Mouse (Mus musculus) kidney, adult 2 months (tissue): ENCODE measurements around the gene Smarca4.

Source experiments
- CTCF ChIP-seq: fragments of 200-500 bp; conservative IDR thresholded peaks from 2 replicates; pipeline ENCODE4 v1.5.1; 2011; ENCODE audit warnings: low read depth, mild to moderate bottlenecking, control low read depth, low read length, moderate library complexity, mixed read lengths; ENCODE audit not compliant: insufficient read depth, insufficient read length
- POLR2A ChIP-seq: fragments of 200-500 bp; IDR thresholded peaks from one replicate; pipeline ENCODE4 v1.6.1; 2011; ENCODE audit warnings: low read depth, low read length, control low read depth

DNA sequence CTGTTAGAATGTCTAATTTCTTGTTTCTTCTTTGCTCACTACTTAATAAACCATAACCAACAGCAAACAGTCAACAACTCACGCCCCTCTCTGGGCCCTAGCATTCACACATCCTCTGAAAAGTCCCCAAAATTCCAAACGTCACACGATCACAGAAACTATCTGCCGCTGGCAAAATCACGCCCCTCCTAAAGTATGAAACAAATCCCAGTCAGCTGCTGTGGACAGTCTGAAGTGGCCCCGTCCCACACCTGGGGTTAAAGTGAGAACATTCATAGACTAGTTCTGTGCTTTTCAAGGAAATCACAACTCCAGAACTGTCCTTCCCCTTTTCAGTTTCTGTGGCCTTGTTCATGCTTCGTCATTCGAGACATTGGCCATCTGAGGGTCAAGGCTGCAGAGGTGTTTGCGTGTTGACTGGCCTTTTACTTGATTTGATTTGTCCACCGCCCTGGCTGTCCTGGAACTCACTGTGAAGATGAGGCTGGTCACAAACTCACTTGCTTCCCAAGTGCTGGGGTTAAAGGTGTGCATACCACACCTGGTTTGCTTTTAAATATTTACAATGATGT lies 112.4 kb downstream of the Smarca4 start:
- no peak for TF ChIP-seq CTCF
- no peak for TF ChIP-seq POLR2A
